Mouse (Mus musculus) forebrain, embryonic 12.5 days (tissue): ENCODE data around the gene Trim27. TPM values are rescaled to one million over a fixed set of nuclear protein-coding genes. Genes with fewer than 3 reads are reported as not detected.
A peak's percentile ranks its signal among the peaks of the same experiment; 100 is the strongest.

Experiments used
- ATAC-seq: fragments of 200-750 bp; cut with Nextera tagmentation; 2 replicates; pipeline ENCODE4 v1.8.0; 2017; ENCODE audit warnings: moderate TSS enrichment; ENCODE audit not compliant: low FRiP score
- H3K27ac ChIP-seq: fragments of 300-500 bp; sonication (generic); 2 replicates; pipeline ENCODE4 v1.5.1; 2016; ENCODE audit warnings: mild to moderate bottlenecking
- H3K27me3 ChIP-seq: fragments of 300-500 bp; sonication (generic); 2 replicates; pipeline ENCODE4 v1.6.1; 2016; ENCODE audit warnings: mild to moderate bottlenecking
- H3K36me3 ChIP-seq: fragments of 300-500 bp; sonication (generic); replicated peaks from 2 replicates; pipeline ENCODE4 v1.6.1; 2016; ENCODE audit warnings: mild to moderate bottlenecking
- H3K4me1 ChIP-seq: fragments of 300-500 bp; sonication (generic); 2 replicates; pipeline ENCODE4 v1.6.1; 2016
- H3K4me2 ChIP-seq: fragments of 300-500 bp; sonication (generic); 2 replicates; pipeline ENCODE4 v1.6.1; 2016; ENCODE audit warnings: mild to moderate bottlenecking, moderate library complexity
- H3K4me3 ChIP-seq: fragments of 300-500 bp; sonication (generic); replicated peaks from 2 replicates; pipeline ENCODE4 v1.5.1; 2016; ENCODE audit warnings: mild to moderate bottlenecking
- H3K9ac ChIP-seq: fragments of 300-500 bp; sonication (generic); 2 replicates; pipeline ENCODE4 v1.6.1; 2016; ENCODE audit warnings: mild to moderate bottlenecking
- H3K9me3 ChIP-seq: fragments of 300-500 bp; sonication (generic); 2 replicates; pipeline ENCODE4 v1.6.1; 2016
- WGBS: fragments of 180-500 bp; shearing (Covaris S2); methylation state at CpG from one replicate; pipeline ENCODE4 v1.1.7; 2016; 5-methylcytosine and 5-hydroxymethylcytosine counted together
- polyA plus RNA-seq: library from polyadenylated mRNA; unstranded; fragments of >200 nt; fragmentation: Nextera tagmentation; extraction: Ambion mirVana; gene quantifications from 2 replicates; pipeline ENCODE4 v1.2.1, GENCODE M21; 2016

Gene Trim27
- polyA plus RNA-seq, 1 experiment from 2014 or later, result 153 TPM

DNA sequence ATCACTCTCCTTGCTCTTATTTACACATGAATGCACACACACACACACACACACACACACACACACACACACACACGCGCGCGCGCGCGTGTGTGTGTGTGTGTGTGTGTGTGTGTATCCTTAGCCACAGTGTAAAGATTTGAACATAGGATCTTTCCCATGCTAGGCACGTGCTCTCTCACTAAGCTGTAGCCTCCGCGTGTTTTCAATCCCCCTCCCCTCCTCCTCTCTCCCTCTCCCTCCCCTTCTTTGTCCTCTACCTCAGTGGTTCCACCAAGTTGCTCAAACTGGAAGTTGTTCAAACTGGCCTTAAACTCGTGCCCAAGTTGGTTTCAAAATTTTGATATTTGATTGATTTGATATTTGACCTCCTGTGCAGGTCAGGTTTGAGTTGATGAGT, 2.5 kb upstream of the Trim27 start:
- no peaks in the 10 kb centered on the region for H3K36me3 ChIP-seq
- 66% methylated on average over 11 of the region's 11 CpGs for WGBS

DNA sequence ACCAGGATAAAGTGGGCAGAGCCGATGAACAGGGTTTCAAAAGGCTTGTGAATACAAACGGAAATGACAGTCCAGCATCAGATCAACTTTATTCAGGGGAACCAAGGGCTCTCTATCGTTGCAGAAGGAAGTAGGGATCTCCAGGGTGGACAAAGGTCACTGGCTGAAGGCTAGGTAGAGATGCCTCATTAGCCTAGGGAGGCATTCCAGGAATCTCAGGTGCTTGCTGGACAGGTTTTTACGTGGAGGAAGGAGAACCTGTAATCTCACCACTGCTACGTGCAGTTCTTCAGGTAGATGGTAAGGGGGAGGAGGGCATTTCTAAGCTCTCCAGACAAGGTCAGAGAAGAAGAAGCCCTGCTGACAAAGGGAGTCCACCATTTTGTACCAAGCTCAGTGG, 1.6 kb upstream of the Trim27 start:
- ATAC-seq, result no peak
- 69% methylated on average over 5 of the region's 5 CpGs for WGBS

More for the DNA sequence above, 2.5 kb upstream of the Trim27 start:
- Histone ChIP-seq H3K4me2 (no peak overlapping the region), H3K27ac (no peak overlapping the region), H3K9me3 (no peaks in the 10 kb centered on the region), H3K4me1 (peaks cover 26% of the 10 kb centered on the region), H3K27me3 (peaks cover 3% of the 10 kb centered on the region; the same call in 1 of the 2 replicates), H3K4me3 (no peak overlapping the region), H3K9ac (no peak overlapping the region)
- ATAC-seq, result no peak

DNA sequence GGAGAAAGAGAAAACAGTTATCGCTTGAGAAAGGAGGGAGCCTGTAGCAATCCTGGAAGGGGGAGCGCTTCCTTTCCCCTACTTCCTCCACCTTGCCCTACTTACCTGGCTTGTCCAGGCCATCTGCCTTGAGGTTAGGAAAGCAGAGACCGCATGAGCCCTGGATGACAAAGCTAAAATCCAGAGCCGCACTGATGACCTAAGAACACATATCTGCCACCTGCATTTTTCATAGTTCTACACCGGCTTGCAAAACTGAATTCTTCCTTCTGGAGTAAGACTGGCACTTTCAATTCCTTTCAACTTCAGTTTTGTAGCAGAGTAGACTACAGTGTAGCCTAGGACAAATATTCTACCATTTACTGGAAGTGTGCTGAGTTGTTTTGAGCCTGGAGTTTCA, 881 bp upstream of the Trim27 start:
- H3K4me2 ChIP-seq, result 0 out of 2 replicates have a peak overlapping the region, but pooled peaks have one; percentile 86

More for the DNA sequence above, 1.6 kb upstream of the Trim27 start:
- peaks cover 32% of the 10 kb centered on the region for H3K4me1 ChIP-seq
- peaks cover 3% of the 10 kb centered on the region; the same call in 1 of the 2 replicates for H3K27me3 ChIP-seq
- H3K9ac ChIP-seq, result no peak overlapping the region
- no peak overlapping the region for H3K27ac ChIP-seq
- no peak overlapping the region for H3K4me2 ChIP-seq
- no peak overlapping the region for H3K4me3 ChIP-seq
- no peaks in the 10 kb centered on the region for H3K9me3 ChIP-seq
- H3K36me3 ChIP-seq, result peaks cover 9% of the 10 kb centered on the region

DNA sequence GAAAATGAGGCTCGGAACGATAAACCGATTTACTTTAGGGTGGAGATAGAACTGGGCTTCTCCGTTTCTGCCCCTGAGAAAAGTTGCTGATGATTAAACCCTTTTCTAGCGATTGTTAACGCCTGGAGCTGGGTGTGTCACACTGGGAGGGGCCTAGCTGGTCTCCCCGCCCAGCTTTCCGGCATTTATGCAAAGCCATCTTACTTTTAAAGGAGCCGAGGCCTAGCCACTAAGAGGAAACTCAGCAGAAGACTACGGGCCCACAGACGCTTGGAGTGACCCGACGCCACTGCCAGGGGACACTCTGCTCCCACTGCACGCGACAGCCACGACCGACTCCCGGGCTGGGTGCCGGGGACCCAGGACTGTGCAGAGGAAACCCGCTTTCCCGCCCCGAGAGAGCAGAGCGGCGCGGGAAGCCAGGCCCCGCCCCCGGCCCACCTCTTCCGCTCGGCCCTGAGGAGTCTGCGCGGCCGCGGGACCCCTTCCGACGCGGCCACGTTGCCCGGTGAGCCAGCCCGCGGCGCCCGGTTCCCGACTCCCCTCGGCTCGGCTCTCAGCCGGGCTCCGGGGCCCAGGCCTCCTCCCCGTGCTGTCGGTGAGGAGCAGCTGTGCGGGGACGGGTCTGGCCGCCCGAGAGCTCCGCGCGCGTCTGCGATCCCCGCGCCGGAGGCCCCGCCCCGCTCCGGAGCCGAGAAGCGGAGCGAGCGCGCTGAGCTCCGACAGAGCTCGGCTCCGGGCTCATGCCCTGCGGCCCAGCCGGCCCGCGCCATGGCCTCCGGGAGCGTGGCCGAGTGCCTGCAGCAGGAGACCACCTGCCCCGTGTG, 692 bp downstream of the Trim27 start:
- H3K9me3 ChIP-seq, result no peaks in the 10 kb centered on the region
- H3K4me3 ChIP-seq, result peak overlapping the region; percentile 96
- no peaks in the 10 kb centered on the region for H3K27me3 ChIP-seq
- peak overlapping the region; percentile 88 for H3K9ac ChIP-seq
- H3K27ac ChIP-seq, result peak overlapping the region; percentile 96
- peaks cover 31% of the 10 kb centered on the region for H3K4me1 ChIP-seq
- H3K4me2 ChIP-seq, result peak overlapping the region; percentile 86
- under 1% methylated on average over 79 of the region's 80 CpGs for whole genome bisulfite sequencing
- ATAC-seq, result peak; percentile 95
- peaks cover 31% of the 10 kb centered on the region for H3K36me3 ChIP-seq

More for the DNA sequence above, 881 bp upstream of the Trim27 start:
- H3K4me3 ChIP-seq, result no peak overlapping the region
- no peak overlapping the region for H3K27ac ChIP-seq
- H3K9me3 ChIP-seq, result no peaks in the 10 kb centered on the region
- peaks cover 32% of the 10 kb centered on the region for H3K4me1 ChIP-seq
- peaks cover 3% of the 10 kb centered on the region; the same call in 1 of the 2 replicates for H3K27me3 ChIP-seq
- H3K9ac ChIP-seq, result no peak overlapping the region
- 79% methylated on average over 5 of the region's 5 CpGs for WGBS
- no peak for ATAC-seq
- H3K36me3 ChIP-seq, result peaks cover 16% of the 10 kb centered on the region

DNA sequence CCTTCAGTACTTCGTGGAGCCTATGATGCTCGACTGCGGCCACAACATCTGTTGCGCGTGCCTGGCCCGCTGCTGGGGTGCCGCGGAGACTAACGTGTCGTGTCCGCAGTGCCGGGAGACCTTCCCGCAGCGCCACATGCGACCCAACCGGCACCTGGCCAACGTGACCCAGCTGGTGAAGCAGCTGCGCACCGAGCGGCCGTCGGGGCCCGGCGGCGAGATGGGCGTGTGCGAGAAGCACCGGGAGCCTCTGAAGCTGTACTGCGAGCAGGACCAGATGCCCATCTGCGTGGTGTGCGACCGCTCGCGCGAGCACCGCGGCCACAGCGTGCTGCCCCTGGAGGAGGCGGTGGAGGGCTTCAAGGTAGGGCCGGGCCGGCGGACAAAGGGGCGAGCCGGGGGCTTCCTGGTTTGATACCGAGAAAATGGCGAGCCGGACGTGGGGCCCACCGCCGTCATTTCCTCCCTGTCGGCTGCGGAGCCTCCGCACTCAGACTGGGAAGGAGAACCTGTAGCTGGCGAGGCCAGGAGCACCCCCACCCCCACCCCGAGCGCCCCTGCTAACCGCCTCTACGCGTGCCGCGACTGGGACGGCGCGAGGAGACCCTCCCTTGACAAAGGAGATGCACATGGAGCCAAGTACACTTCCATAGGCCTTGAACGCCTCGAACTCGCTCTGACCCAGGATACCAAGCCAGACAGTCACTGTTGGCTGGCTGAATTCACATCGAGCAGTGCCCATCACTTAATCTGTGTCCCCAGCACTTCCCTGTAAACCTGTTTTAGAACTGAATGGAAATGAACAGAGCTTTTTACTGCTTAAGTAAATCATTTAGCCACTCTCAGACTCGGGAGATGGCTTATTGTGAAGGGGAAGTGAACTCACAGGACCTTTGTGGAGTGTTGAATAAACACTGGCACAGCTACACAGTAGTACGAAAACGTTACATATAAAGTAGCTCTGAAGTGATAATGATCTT, 1.6 kb downstream of the Trim27 start:
- Histone ChIP-seq H3K4me3 (peak overlapping the region; percentile 96), H3K9me3 (no peaks in the 10 kb centered on the region), H3K4me1 (peaks cover 38% of the 10 kb centered on the region), H3K27ac (peak overlapping the region; percentile 96), H3K27me3 (no peaks in the 10 kb centered on the region), H3K9ac (peak overlapping the region; percentile 88), H3K4me2 (peak overlapping the region; percentile 86), H3K36me3 (peaks cover 40% of the 10 kb centered on the region)
- WGBS, result under 1% methylated on average over 71 of the region's 71 CpGs
- peak; percentile 69 for ATAC-seq

DNA sequence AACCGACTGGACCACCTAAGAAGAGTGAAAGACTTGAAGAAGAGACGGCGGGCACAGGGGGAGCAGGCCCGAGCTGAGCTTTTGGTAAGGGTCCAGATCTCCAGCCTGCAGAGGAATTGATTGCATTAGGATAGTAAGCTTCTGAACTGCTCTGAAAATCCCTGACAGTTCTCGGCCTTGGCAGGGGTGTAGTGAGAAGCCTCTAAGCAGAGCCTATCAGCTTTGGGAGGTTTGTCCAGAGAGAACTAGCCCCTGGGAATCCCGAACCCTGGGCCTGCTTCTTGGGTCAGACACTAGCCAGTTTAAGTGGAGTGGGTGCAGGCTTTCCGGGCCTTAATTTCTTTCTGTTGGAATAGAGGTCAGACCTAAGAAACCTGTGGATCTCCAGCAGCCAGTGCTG, 2.8 kb downstream of the Trim27 start:
- 78% methylated on average over 7 of the region's 7 CpGs for whole genome bisulfite sequencing
- Histone ChIP-seq H3K4me2 (peak overlapping the region; percentile 86), H3K27me3 (no peaks in the 10 kb centered on the region), H3K36me3 (peaks cover 52% of the 10 kb centered on the region), H3K4me3 (peak overlapping the region; percentile 96), H3K4me1 (peaks cover 38% of the 10 kb centered on the region), H3K9ac (peak overlapping the region; percentile 88), H3K27ac (no peak overlapping the region), H3K9me3 (no peaks in the 10 kb centered on the region)
- ATAC-seq, result no peak

DNA sequence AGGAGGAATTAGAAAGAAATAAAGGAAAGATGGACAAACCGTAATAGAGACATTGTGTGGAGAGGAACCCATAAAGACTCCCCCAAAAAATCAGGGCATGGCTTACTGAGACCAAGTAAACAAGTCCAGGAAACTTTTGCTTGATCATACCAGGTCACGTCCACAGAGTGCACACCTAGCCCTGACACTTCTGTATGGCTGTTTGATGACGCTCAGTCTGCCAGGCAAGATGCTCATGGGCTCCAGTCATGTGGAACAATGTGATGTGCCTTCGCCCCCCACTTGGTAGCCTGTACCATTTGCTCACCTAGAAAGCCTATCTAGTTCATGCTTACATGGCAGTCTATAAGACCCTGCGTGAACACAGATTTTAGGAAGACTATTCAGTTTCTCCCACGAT, 3.8 kb downstream of the Trim27 start:
- 95% methylated on average over 6 of the region's 6 CpGs for WGBS
- Histone ChIP-seq H3K27me3 (no peaks in the 10 kb centered on the region), H3K9ac (no peak overlapping the region), H3K36me3 (peaks cover 63% of the 10 kb centered on the region), H3K4me2 (peak overlapping the region; percentile 8; the same call in 1 of the 2 replicates), H3K4me3 (no peak overlapping the region), H3K4me1 (peaks cover 38% of the 10 kb centered on the region), H3K9me3 (no peaks in the 10 kb centered on the region), H3K27ac (no peak overlapping the region)
- no peak for ATAC-seq

DNA sequence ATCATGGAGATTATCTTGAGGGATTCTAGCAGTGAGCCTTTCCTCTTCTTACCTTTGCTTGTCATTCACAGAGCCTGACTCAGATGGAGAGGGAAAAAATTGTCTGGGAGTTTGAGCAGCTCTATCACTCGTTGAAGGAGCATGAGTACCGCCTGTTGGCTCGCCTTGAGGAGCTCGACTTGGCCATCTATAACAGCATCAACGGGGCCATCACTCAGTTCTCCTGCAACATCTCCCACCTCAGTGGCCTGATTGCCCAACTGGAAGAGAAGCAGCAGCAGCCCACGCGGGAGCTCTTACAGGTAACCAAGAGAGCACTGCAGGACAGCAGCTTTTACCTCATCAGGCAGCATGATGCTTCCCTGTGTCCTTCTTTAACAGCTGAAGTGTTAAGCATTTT, 4.4 kb downstream of the Trim27 start:
- peaks cover 69% of the 10 kb centered on the region for H3K36me3 ChIP-seq
- H3K9me3 ChIP-seq, result no peaks in the 10 kb centered on the region
- H3K27me3 ChIP-seq, result no peaks in the 10 kb centered on the region
- 92% methylated on average over 7 of the region's 7 CpGs for WGBS
- H3K4me1 ChIP-seq, result peaks cover 36% of the 10 kb centered on the region
- H3K9ac ChIP-seq, result no peak overlapping the region
- ATAC-seq, result no peak
- no peak overlapping the region for H3K27ac ChIP-seq
- no peak overlapping the region for H3K4me3 ChIP-seq
- H3K4me2 ChIP-seq, result no peak overlapping the region

DNA sequence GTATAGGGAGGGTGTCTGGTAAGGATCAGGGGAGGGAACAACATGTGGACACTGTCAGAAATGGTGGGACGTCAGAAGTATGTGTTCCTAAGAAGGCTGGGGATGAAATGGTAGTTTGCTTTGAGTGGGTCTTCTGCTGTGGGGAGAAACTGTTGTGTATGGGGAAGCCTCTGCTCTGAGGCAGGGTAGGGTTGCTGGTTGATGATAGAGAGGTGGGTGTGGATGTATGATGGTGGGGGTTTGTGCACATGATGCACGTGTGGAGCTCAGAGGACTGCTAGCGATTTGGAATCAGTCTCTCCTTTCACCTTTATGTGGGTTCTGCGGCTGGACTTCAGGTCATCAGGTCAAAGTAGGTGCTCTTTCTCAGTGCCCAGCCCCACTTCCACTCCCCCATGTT, 6.3 kb downstream of the Trim27 start:
- no peak overlapping the region for H3K9ac ChIP-seq
- ATAC-seq, result no peak
- no peak overlapping the region for H3K4me2 ChIP-seq
- H3K4me1 ChIP-seq, result peaks cover 29% of the 10 kb centered on the region
- H3K36me3 ChIP-seq, result peaks cover 87% of the 10 kb centered on the region
- H3K4me3 ChIP-seq, result no peak overlapping the region
- no peaks in the 10 kb centered on the region for H3K9me3 ChIP-seq
- 89% methylated on average over 4 of the region's 4 CpGs for WGBS
- no peak overlapping the region for H3K27ac ChIP-seq
- no peaks in the 10 kb centered on the region for H3K27me3 ChIP-seq

DNA sequence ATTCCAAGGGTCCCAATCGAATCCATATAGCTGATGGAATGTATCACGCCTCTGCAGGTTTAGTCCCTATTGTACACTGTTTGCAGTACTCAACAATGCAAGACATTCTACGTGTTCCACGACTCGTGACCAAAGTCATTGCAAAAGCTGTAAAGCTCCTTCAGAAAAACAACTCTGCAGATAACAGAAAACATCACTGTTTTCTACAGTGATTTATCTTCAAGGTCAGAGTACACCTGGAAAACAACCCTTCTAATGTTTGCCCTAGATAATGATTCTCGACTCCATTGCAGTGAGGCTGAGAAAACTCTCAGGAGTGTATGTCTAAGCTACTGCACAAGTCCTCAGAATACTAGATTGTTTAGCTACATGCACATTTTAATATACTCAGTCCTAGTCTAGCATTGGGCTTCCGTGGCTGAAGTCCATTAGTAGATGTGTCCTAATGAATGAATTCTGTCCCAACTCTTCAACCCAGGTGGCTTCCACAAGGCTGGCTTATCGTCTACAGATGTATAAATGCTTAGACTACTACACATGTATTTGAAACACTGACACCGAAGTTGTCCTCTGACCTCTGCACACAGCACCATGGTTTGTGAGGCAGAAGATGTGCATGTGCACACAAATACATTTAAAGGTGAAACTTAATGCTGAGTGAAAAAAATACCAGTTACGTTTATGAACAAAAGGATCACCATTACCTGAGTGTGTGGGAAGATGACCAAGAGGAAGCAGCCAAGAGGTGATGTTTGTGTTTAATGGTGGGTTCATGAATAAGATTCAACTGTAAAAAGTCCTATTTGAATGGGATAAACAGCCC, 16.4 kb downstream of the Trim27 start:
- no peaks in the 10 kb centered on the region for H3K27me3 ChIP-seq
- no peak for ATAC-seq
- H3K27ac ChIP-seq, result no peak overlapping the region
- H3K9ac ChIP-seq, result no peak overlapping the region
- H3K36me3 ChIP-seq, result peaks cover 40% of the 10 kb centered on the region
- no peaks in the 10 kb centered on the region for H3K4me1 ChIP-seq
- H3K9me3 ChIP-seq, result no peaks in the 10 kb centered on the region
- H3K4me3 ChIP-seq, result no peak overlapping the region
- no peak overlapping the region for H3K4me2 ChIP-seq
- 88% methylated on average over 10 of the region's 10 CpGs for WGBS

DNA sequence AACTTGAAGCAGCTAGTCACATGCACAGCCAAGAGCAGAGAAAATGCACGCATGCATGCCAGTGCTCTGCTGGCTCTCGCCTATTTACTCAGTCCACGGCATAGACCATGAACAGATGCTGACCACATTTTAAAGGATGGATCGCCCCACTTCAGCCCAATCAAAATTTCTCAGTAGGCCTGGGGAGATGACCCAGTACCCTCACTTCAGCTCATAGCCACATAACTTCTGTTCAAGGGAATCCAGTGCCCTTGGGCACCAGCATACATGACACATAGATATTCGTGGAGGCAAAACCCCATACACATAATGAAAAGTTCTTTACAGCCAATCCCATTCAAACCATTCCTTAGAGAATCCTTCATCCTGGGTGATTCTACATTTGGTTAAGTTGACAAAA, 18.5 kb downstream of the Trim27 start:
- Histone ChIP-seq H3K4me2 (no peak overlapping the region), H3K4me1 (no peaks in the 10 kb centered on the region), H3K9me3 (no peaks in the 10 kb centered on the region), H3K4me3 (no peak overlapping the region), H3K27me3 (no peaks in the 10 kb centered on the region), H3K9ac (no peak overlapping the region), H3K36me3 (peaks cover 19% of the 10 kb centered on the region), H3K27ac (no peak overlapping the region)
- 77% methylated on average over 5 of the region's 5 CpGs for WGBS
- ATAC-seq, result no peak
